Mouse (Mus musculus) midbrain, embryonic 10.5 days (tissue): Measurements from ENCODE around the gene Rab21. TPM values are rescaled to one million over a fixed set of nuclear protein-coding genes. Genes with fewer than 3 reads are reported as not detected.

ENCODE experiments used
- DNase-seq: peaks from one replicate; pipeline ENCODE4 v3.0.0-alpha.2; 2017; ENCODE audit warnings: low spot score
- H3K27ac ChIP-seq: fragments of 300-500 bp; sonication (generic); replicated peaks from 2 replicates; pipeline ENCODE4 v1.5.1; 2016; ENCODE audit warnings: mild to moderate bottlenecking
- H3K27me3 ChIP-seq: fragments of 300-500 bp; sonication (generic); 2 replicates; pipeline ENCODE4 v1.6.1; 2016; ENCODE audit warnings: low read depth, mild to moderate bottlenecking; ENCODE audit not compliant: poor library complexity, severe bottlenecking
- H3K36me3 ChIP-seq: fragments of 300-500 bp; sonication (generic); 2 replicates; pipeline ENCODE4 v1.6.1; 2016; ENCODE audit warnings: mild to moderate bottlenecking, moderate library complexity
- H3K4me1 ChIP-seq: fragments of 300-500 bp; sonication (generic); 2 replicates; pipeline ENCODE4 v1.6.1; 2016
- H3K4me3 ChIP-seq: fragments of 300-500 bp; sonication (generic); 2 replicates; pipeline ENCODE4 v1.5.1; 2016; ENCODE audit warnings: mild to moderate bottlenecking, moderate library complexity
- H3K9me3 ChIP-seq: fragments of 300-500 bp; sonication (generic); replicated peaks from 2 replicates; pipeline ENCODE4 v1.6.1; 2016; ENCODE audit warnings: mild to moderate bottlenecking
- WGBS: fragments of 180-500 bp; shearing (Covaris S2); methylation state at CpG from one replicate; pipeline ENCODE4 v1.1.7; 2016; 5-methylcytosine and 5-hydroxymethylcytosine counted together
- polyA plus RNA-seq: library from polyadenylated mRNA; unstranded; fragments of >200 nt; fragmentation: Nextera tagmentation; extraction: Ambion mirVana; gene quantifications from 2 replicates; pipeline ENCODE4 v1.2.1, GENCODE M21; 2016

Rab21 gene
- polyA plus RNA-seq, 1 experiment from 2014 or later: 3.1 TPM

DNA sequence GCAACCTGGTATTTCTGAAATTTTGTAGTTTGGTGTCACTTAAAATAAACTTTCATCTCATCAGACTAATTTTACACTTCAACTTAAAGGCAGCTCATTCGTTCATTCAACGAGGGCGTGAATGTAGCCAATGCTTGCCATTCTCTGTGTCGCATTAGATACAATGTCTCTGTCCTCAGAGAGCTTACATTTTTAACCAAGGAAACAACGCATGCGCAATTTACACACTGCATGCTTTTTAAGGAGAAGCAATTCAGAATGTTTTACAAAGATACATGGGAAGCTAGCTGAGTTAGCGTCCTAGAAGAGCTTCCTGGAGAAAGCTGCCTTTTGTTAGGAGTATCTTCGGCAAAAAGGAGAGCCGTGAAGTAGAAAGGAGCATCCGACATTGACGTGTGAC is 919 bp upstream of the Rab21 start:
- no peaks in the 10 kb centered on the region for H3K36me3 ChIP-seq
- DNase-seq: no peak

DNA sequence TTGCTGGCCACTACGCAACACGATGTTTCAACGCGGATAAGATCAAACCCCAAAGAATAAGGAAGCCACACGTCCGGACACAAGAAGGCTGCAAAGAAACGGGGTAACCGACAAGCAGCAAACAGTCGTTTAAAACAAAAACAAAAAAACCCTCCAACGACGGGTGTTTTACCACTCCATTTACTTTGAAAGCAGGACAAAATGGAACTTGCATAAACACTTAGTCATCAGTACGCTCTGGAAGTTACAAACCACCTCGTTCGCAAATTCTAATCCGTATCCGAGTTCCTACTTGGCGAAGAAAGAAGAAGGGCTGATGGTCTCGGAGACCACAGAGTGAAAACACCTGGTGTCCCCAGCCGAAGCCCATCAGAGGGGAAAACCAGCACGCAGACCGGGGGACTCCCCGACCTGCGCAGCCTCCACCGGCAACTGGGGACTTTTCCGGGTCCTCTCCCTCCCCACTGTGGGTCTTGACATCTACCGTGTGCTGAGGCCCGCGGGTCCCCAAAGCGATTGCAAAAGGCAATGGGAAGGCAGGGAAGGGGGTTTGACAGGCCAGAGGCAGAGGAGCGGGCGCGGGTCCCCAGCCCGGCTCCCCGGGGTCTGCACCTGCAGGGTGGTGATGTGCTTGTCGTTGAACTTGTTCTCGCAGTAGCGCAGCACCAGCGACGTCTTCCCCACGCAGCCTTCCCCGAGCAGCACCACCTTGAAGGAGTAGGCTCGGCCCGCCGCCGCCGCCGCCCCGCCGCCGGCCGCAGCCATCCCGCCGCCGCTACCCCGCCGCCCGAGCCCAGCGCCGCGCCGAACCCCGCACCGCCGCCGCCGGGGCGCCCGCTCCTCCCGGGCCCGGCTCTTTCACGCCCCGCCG is 577 bp downstream of the Rab21 start:
- no peak for DNase-seq
- Histone ChIP-seq H3K4me3 (peak overlapping the region; percentile 94), H3K4me1 (peaks cover 37% of the 10 kb centered on the region), H3K27ac (peak overlapping the region; percentile 93), H3K9me3 (no peaks in the 10 kb centered on the region), H3K36me3 (no peaks in the 10 kb centered on the region), H3K27me3 (no peaks in the 10 kb centered on the region)
- 2% methylated on average over 71 of the region's 73 CpGs for WGBS

More for the DNA sequence above, 919 bp upstream of the Rab21 start:
- WGBS: 66% methylated on average over 11 of the region's 11 CpGs
- peak overlapping the region; percentile 93; the same call in 1 of the 2 replicates for H3K27ac ChIP-seq
- no peaks in the 10 kb centered on the region for H3K9me3 ChIP-seq
- peak overlapping the region; percentile 94 for H3K4me3 ChIP-seq
- H3K27me3 ChIP-seq: no peaks in the 10 kb centered on the region
- H3K4me1 ChIP-seq: peaks cover 37% of the 10 kb centered on the region

GRCm38 (mm10) chr10:115314287-115314581 is 1.2 kb downstream of the Rab21 start:
- no peak for DNase-seq
- peak overlapping the region; percentile 93; the same call in 1 of the 2 replicates for H3K27ac ChIP-seq
- peaks cover 37% of the 10 kb centered on the region for H3K4me1 ChIP-seq
- peak overlapping the region; percentile 94 for H3K4me3 ChIP-seq
- no peaks in the 10 kb centered on the region for H3K27me3 ChIP-seq
- H3K36me3 ChIP-seq: no peaks in the 10 kb centered on the region
- 47% methylated on average over 6 of the region's 6 CpGs for WGBS
- no peaks in the 10 kb centered on the region for H3K9me3 ChIP-seq

- Histone ChIP-seq H3K27me3 (no peaks in the 10 kb centered on the region), H3K4me1 (peaks cover 37% of the 10 kb centered on the region), H3K27ac (no peak overlapping the region), H3K36me3 (no peaks in the 10 kb centered on the region), H3K9me3 (no peaks in the 10 kb centered on the region), H3K4me3 (peak overlapping the region; percentile 94)
- no peak for DNase-seq
- WGBS: 90% methylated on average over 14 of the region's 14 CpGs
These were observed 1.6 kb downstream of the Rab21 start for GRCm38 (mm10) chr10:115313641-115314286.

- DNase-seq: no peak
- no peaks in the 10 kb centered on the region for H3K9me3 ChIP-seq
- H3K27ac ChIP-seq: no peak overlapping the region
- WGBS: 76% methylated on average over 3 of the region's 3 CpGs
- H3K36me3 ChIP-seq: no peaks in the 10 kb centered on the region
- H3K4me1 ChIP-seq: peaks cover 37% of the 10 kb centered on the region
- no peak overlapping the region for H3K4me3 ChIP-seq
- H3K27me3 ChIP-seq: no peaks in the 10 kb centered on the region
These were observed 2.7 kb downstream of the Rab21 start for GRCm38 (mm10) chr10:115312732-115313131.

DNA sequence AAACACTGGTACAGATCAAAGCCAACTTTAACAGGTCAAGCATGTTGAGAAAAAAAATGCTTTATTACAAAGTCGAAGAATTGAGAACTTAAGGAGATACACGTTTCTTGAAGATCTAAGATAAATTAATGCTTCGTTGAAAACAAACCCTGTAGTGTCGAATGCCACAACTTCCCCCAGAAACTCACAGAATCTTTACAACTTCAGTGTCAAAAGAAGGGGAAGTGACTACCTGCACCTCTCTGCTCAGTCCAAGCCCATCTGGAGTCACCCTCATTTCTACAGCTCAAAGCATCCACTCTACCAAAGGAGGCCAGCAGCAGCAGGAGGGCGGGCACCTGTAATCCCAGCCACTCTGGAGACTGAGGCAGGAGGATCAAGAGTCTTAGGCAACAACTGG is 3.2 kb downstream of the Rab21 start:
- DNase-seq: no peak
- Histone ChIP-seq H3K27ac (no peak overlapping the region), H3K27me3 (no peaks in the 10 kb centered on the region), H3K4me1 (peaks cover 37% of the 10 kb centered on the region), H3K9me3 (no peaks in the 10 kb centered on the region), H3K4me3 (no peak overlapping the region), H3K36me3 (no peaks in the 10 kb centered on the region)
- 91% methylated on average over 5 of the region's 5 CpGs for whole genome bisulfite sequencing

DNA sequence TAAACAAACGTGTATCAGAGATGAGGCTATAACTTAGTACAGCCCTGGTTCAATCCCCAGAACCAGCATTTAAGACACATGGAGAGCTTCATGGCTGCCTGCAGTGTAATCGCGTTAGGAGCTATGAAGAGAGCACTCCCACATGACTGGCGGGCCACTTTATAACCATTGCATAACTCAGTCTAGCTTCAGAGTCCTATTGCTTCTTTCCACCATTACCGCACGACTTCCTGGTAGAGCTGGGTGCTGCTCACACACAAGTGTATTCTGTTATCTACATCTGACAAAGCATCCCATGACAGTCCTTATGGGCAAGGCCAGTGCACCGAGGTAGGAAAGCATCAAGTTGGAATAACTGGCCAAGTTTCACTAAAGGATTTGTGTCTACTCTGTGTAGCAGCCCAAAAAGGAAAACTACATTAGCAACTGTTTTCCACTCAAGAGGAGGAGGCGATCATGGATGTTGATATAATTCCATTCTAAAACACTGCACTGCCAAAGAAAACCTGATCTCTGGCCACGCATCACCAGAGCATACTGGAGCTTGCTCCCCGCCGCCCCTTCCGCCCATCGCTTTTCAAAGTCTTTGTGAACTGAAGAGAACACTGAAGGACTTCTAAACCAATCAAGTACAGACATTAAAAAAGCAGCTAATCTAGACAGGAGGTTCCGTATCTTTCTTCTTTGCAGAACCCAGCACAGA is 4.0 kb downstream of the Rab21 start:
- Histone ChIP-seq H3K36me3 (no peaks in the 10 kb centered on the region), H3K9me3 (no peaks in the 10 kb centered on the region), H3K27me3 (no peaks in the 10 kb centered on the region), H3K27ac (no peak overlapping the region), H3K4me3 (no peak overlapping the region), H3K4me1 (peaks cover 35% of the 10 kb centered on the region)
- no peak for DNase-seq
- 90% methylated on average over 14 of the region's 14 CpGs for WGBS

DNA sequence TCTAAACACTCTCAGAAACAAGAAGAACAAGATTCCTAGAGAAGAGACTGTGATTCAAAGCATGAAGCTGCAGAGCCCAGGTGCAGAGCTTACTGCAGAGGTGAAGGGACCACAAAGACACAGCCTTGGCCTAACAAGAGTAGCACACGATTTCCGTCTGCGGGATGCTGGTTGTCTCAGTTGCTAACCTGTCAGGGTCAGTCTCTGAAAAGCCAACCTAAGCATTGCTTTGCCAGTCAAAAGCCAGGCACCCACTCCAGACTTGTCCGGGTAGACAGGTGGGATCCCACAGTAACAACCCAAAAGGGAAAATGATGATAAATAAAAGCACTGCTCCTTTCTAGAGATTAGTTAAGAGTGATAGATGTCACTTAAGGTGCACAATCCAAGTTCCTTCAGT is 6.2 kb downstream of the Rab21 start:
- no peaks in the 10 kb centered on the region for H3K9me3 ChIP-seq

DNA sequence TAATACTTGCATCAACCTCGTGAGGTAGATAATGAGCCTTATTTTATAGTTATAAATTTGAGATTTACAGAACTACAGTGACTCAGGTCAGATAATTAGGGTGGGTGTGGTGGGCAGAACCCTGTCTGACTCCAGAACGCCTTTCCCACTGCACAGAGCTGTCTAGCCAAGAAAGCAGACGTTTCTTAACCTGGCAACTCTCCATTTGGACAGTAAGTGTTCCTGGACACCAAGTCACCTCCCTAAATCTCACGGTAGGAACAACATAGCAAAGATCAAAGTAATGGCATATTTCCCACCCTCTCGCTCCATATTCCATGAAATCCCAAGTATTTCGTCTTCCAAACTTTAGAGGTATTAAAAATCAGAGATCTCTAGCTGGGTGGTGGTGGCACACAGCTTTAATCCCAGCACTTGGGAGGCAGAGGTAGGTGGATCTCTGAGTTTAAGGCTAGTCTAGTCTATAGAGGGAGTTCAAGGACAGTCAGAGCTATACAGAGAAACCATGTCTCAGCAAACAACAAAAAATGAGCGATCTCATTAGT is 8.0 kb downstream of the Rab21 start:
- no peaks in the 10 kb centered on the region for H3K27me3 ChIP-seq
- WGBS: 93% methylated on average over 7 of the region's 7 CpGs
- H3K27ac ChIP-seq: no peak overlapping the region
- no peaks in the 10 kb centered on the region for H3K9me3 ChIP-seq
- peaks cover 15% of the 10 kb centered on the region for H3K36me3 ChIP-seq
- no peak overlapping the region for H3K4me3 ChIP-seq
- no peak for DNase-seq
- peaks cover 7% of the 10 kb centered on the region for H3K4me1 ChIP-seq

More for the DNA sequence above, 6.2 kb downstream of the Rab21 start:
- peaks cover 25% of the 10 kb centered on the region for H3K4me1 ChIP-seq
- H3K4me3 ChIP-seq: no peak overlapping the region
- peaks cover 7% of the 10 kb centered on the region for H3K36me3 ChIP-seq
- DNase-seq: no peak
- no peaks in the 10 kb centered on the region for H3K27me3 ChIP-seq
- 95% methylated on average over 4 of the region's 4 CpGs for WGBS
- no peak overlapping the region for H3K27ac ChIP-seq

DNA sequence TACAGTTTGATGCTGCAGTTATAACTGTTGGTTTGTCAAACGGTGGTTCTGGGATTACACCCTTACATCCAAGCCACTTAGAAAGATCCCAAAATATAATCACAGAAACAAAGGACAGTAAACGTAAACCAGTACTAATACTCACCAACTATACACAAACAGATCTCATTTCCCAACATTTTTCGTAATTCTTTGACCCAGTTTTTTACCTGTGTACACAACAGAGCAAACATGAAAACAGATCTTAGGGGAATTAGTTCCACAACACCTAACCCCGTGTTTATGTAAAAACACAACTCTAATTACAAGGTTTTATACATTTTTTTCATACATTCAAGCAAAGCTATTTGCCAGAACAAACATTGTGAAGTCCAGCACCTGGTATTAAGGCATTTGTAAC is 16.7 kb downstream of the Rab21 start:
- WGBS: 93% methylated on average over 4 of the region's 4 CpGs
- no peaks in the 10 kb centered on the region for H3K27me3 ChIP-seq
- H3K4me3 ChIP-seq: no peak overlapping the region
- peaks cover 55% of the 10 kb centered on the region for H3K36me3 ChIP-seq
- no peak overlapping the region for H3K27ac ChIP-seq
- no peaks in the 10 kb centered on the region for H3K9me3 ChIP-seq
- no peaks in the 10 kb centered on the region for H3K4me1 ChIP-seq
- DNase-seq: no peak

- no peak for DNase-seq
- Histone ChIP-seq H3K27ac (no peak overlapping the region), H3K4me1 (no peaks in the 10 kb centered on the region), H3K4me3 (no peak overlapping the region), H3K36me3 (peaks cover 64% of the 10 kb centered on the region), H3K9me3 (no peaks in the 10 kb centered on the region), H3K27me3 (no peaks in the 10 kb centered on the region)
- WGBS: 92% methylated on average over 5 of the region's 5 CpGs
These were observed 17.8 kb downstream of the Rab21 start for GRCm38 (mm10) chr10:115297582-115297981.

- peaks cover 69% of the 10 kb centered on the region for H3K36me3 ChIP-seq
- 91% methylated on average over 9 of the region's 9 CpGs for WGBS
- no peak for DNase-seq
These were observed 18.9 kb downstream of the Rab21 start for GRCm38 (mm10) chr10:115296401-115296935.

More at GRCm38 (mm10) chr10:115296401-115296935, 18.9 kb downstream of the Rab21 start:
- Histone ChIP-seq H3K9me3 (no peaks in the 10 kb centered on the region), H3K4me1 (no peaks in the 10 kb centered on the region), H3K4me3 (no peak overlapping the region), H3K27me3 (no peaks in the 10 kb centered on the region), H3K27ac (no peak overlapping the region)
